Mouse (Mus musculus): ENCODE measurements around the gene Prr5. TPM values are rescaled to one million over a fixed set of nuclear protein-coding genes. Genes with fewer than 3 reads are reported as not detected.

The Prr5 gene
- polyA plus RNA-seq, 1 experiment from 2014 or later = 31.4 TPM

GRCm38 (mm10) chr15:84738246-84738645 is 68.8 kb downstream of the Prr5 start:
- Histone ChIP-seq H3K27ac (replicated peaks) (no peak overlapping the region), H3K36me3 (no peaks in the 10 kb centered on the region), H3K27me3 (no peaks in the 10 kb centered on the region), H3K4me1 (peaks cover 5% of the 10 kb centered on the region; the same call in 1 of the 2 replicates), H3K9me3 (replicated peaks) (no peaks in the 10 kb centered on the region), H3K4me2 (replicated peaks) (no peak overlapping the region), H3K9ac (no peak overlapping the region), H3K4me3 (replicated peaks) (no peak overlapping the region)
- ATAC-seq (ENCODE audit: insufficient number of reproducible peaks, low FRiP score, low TSS enrichment, low read depth) = no peak
- WGBS = 90% methylated on average over 7 of the region's 7 CpGs

GRCm38 (mm10) chr15:84741573-84741972 is 72.2 kb downstream of the Prr5 start:
- Histone ChIP-seq H3K4me1 (no peaks in the 10 kb centered on the region), H3K27ac (replicated peaks) (no peak overlapping the region), H3K9me3 (replicated peaks) (no peaks in the 10 kb centered on the region), H3K4me2 (replicated peaks) (no peak overlapping the region), H3K9ac (no peak overlapping the region), H3K27me3 (no peaks in the 10 kb centered on the region), H3K4me3 (replicated peaks) (no peak overlapping the region), H3K36me3 (no peaks in the 10 kb centered on the region)
- ATAC-seq (ENCODE audit: insufficient number of reproducible peaks, low FRiP score, low TSS enrichment, low read depth) = no peak
- WGBS = 75% methylated on average over 3 of the region's 3 CpGs

GRCm38 (mm10) chr15:84743347-84743746 is 73.9 kb downstream of the Prr5 start:
- H3K9me3 ChIP-seq (replicated peaks) = no peaks in the 10 kb centered on the region
- no peak for ATAC-seq (ENCODE audit: insufficient number of reproducible peaks, low FRiP score, low TSS enrichment, low read depth)
- no peak overlapping the region for H3K27ac ChIP-seq (replicated peaks)
- WGBS = 12% methylated on average over 3 of the region's 3 CpGs
- H3K4me2 ChIP-seq (replicated peaks) = no peak overlapping the region
- no peaks in the 10 kb centered on the region for H3K27me3 ChIP-seq
- H3K36me3 ChIP-seq = no peaks in the 10 kb centered on the region
- no peak overlapping the region for H3K9ac ChIP-seq
- no peak overlapping the region for H3K4me3 ChIP-seq (replicated peaks)
- H3K4me1 ChIP-seq = no peaks in the 10 kb centered on the region

GRCm38 (mm10) chr15:84744308-84744707 is 74.9 kb downstream of the Prr5 start:
- H3K4me1 ChIP-seq = no peaks in the 10 kb centered on the region
- 19% methylated on average over 2 of the region's 2 CpGs for WGBS
- no peak overlapping the region for H3K4me3 ChIP-seq (replicated peaks)
- no peak overlapping the region for H3K9ac ChIP-seq
- no peaks in the 10 kb centered on the region for H3K27me3 ChIP-seq
- no peak overlapping the region for H3K27ac ChIP-seq (replicated peaks)
- no peaks in the 10 kb centered on the region for H3K36me3 ChIP-seq
- no peak for ATAC-seq (ENCODE audit: insufficient number of reproducible peaks, low FRiP score, low TSS enrichment, low read depth)
- H3K9me3 ChIP-seq (replicated peaks) = no peaks in the 10 kb centered on the region
- H3K4me2 ChIP-seq (replicated peaks) = no peak overlapping the region

GRCm38 (mm10) chr15:84745831-84746230 is 76.4 kb downstream of the Prr5 start:
- H3K27ac ChIP-seq (replicated peaks) = no peak overlapping the region
- no peak overlapping the region for H3K4me2 ChIP-seq (replicated peaks)
- WGBS = 85% methylated on average over 4 of the region's 4 CpGs
- H3K9ac ChIP-seq = no peak overlapping the region
- H3K4me1 ChIP-seq = no peaks in the 10 kb centered on the region
- H3K27me3 ChIP-seq = no peaks in the 10 kb centered on the region
- no peak overlapping the region for H3K4me3 ChIP-seq (replicated peaks)
- no peaks in the 10 kb centered on the region for H3K9me3 ChIP-seq (replicated peaks)
- H3K36me3 ChIP-seq = no peaks in the 10 kb centered on the region
- ATAC-seq (ENCODE audit: insufficient number of reproducible peaks, low FRiP score, low TSS enrichment, low read depth) = no peak

Other genes starting within 250 kb of the Prr5 start
- gene Shisal1, start 222.5 kb upstream of the Prr5 start, polyA plus RNA-seq (2015; fragmentation: Nextera tagmentation; extraction: Ambion mirVana) = 6.0 and 6.6 TPM in 2 replicates
- 19.5 and 21.5 TPM in 2 replicates for gene Rtl6, start 111.8 kb upstream of the Prr5 start, polyA plus RNA-seq (2015; fragmentation: Nextera tagmentation; extraction: Ambion mirVana)
- 4.8 and 6.3 TPM in 2 replicates for gene Arhgap8, start 50.4 kb downstream of the Prr5 start, polyA plus RNA-seq (2015; fragmentation: Nextera tagmentation; extraction: Ambion mirVana)
- 0.68 and 1.2 TPM in 2 replicates for gene Phf21b, start 186.4 kb downstream of the Prr5 start, polyA plus RNA-seq (2015; fragmentation: Nextera tagmentation; extraction: Ambion mirVana)